Mouse (Mus musculus) layer of hippocampus, postnatal 10 days (tissue): Measurements from ENCODE around the gene Tpbg. TPM values are rescaled to one million over a fixed set of nuclear protein-coding genes. Genes with fewer than 3 reads are reported as not detected.

Experiments
- total RNA-seq, 2 experiments: library from RNA; stranded (reverse); gene quantifications; 2 replicates each; pipeline ENCODE4 v1.2.3; 2021

Tpbg gene
- total RNA-seq, 2 experiments from 2014 or later = 14.0 to 18.4 TPM

Other genes with a start within 250 kb of the Tpbg start
- 10 to 100 TPM; 22.3 to 24.2 TPM for gene Ibtk, start 93.0 kb upstream of the Tpbg start, total RNA-seq